14 mouse cellular contexts compared by ENCODE assay signal in genomic region chr6:134527596-134528128, GRCm38 (mm10). TPM values are rescaled to one million over a fixed set of nuclear protein-coding genes. Genes with fewer than 3 reads are reported as not detected.
DNase-seq lines count a peak whose midpoint lies in the region; ATAC-seq and TF ChIP-seq lines count a peak whose summit lies in the region.
"Had no signal": no experiment of that assay in that cellular context is flagged by ENCODE, and none has a peak within 500 bp of the region (broad histone marks: within the 10 kb centered on the region; RNA-seq: fewer than 3 reads in every experiment).

No protein-coding gene starts in this region.

- ATAC-seq in lung, embryonic 16.5 days (ENCODE audit: low read depth), result no peak
- no peak for ATAC-seq in lung, postnatal 0 days
- peak; percentile 81 for ATAC-seq in liver, postnatal 0 days
- no peak for ATAC-seq in activated CD4-positive, CD25-positive, alpha-beta regulatory T cell, adult 4 months

- no peak overlapping the region for H3K4me3 ChIP-seq in kidney, adult 2 months (ENCODE audit: insufficient read depth, low read depth, low read length)
- H3K4me3 ChIP-seq in lung, embryonic 16.5 days (ENCODE audit: low read length), result no peak overlapping the region
- H3K4me3 ChIP-seq in lung, postnatal 0 days (ENCODE audit: low read depth, low read length), result no peak overlapping the region
- H3K4me3 ChIP-seq in liver, postnatal 0 days (ENCODE audit: low read depth, low read length), result no peak overlapping the region
- H3K4me3 ChIP-seq: heart, embryonic 10.5 days; lung, embryonic 15.5 days had no signal

- no peaks in the 10 kb centered on the region for H3K27me3 ChIP-seq in kidney, adult 2 months (replicated peaks; ENCODE audit: control insufficient read depth, insufficient read depth, low read length)
- H3K27me3 ChIP-seq in lung, embryonic 16.5 days (ENCODE audit: control insufficient read depth, insufficient read depth, low read depth, low read length), result no peaks in the 10 kb centered on the region
- no peaks in the 10 kb centered on the region for H3K27me3 ChIP-seq in lung, postnatal 0 days (replicated peaks; ENCODE audit: insufficient read depth, low read length)
- H3K27me3 ChIP-seq in liver, postnatal 0 days (ENCODE audit: insufficient read depth, low read length), result no peaks in the 10 kb centered on the region
- H3K27me3 ChIP-seq: lung, embryonic 15.5 days had no signal

- no peak for TF ChIP-seq CTCF in kidney, adult 2 months (conservative IDR thresholded peaks at IDR 0.05; ENCODE audit: insufficient read depth, insufficient read length, low read depth, low read length)
- no peak for TF ChIP-seq CTCF in lung, postnatal 0 days (IDR thresholded peaks at IDR 0.05)
- no peak for TF ChIP-seq CTCF in liver, postnatal 0 days (IDR thresholded peaks at IDR 0.05; ENCODE audit: low read depth)

- no peaks in the 10 kb centered on the region for H3K9me3 ChIP-seq in lung, embryonic 16.5 days (ENCODE audit: control insufficient read depth, low read length)
- H3K9me3 ChIP-seq in lung, postnatal 0 days (ENCODE audit: low read length), result no peaks in the 10 kb centered on the region
- H3K9me3 ChIP-seq in liver, postnatal 0 days (ENCODE audit: low read length), result no peaks in the 10 kb centered on the region
- H3K9me3 ChIP-seq: heart, embryonic 10.5 days; lung, embryonic 15.5 days had no signal

- no peak overlapping the region for H3K27ac ChIP-seq in kidney, adult 2 months (ENCODE audit: insufficient read depth, low read depth, low read length)
- peak overlapping the region; percentile 36; the same call in 1 of the 2 replicates for H3K27ac ChIP-seq in lung, embryonic 16.5 days (ENCODE audit: low read length)
- H3K27ac ChIP-seq in lung, postnatal 0 days (ENCODE audit: low read length), result no peak overlapping the region
- H3K27ac ChIP-seq in liver, postnatal 0 days (ENCODE audit: low read depth), result peak overlapping the region; percentile 69; the same call in 1 of the 2 replicates
- H3K27ac ChIP-seq: heart, embryonic 10.5 days; lung, embryonic 15.5 days had no signal

- 24% methylated on average over 6 of the region's 6 CpGs for WGBS in kidney, adult 2 months
- 24% methylated on average over 6 of the region's 6 CpGs for WGBS in lung, embryonic 16.5 days
- WGBS in lung, postnatal 0 days, result 24% methylated on average over 6 of the region's 6 CpGs
- 38% methylated on average over 6 of the region's 6 CpGs for WGBS in liver, postnatal 0 days (ENCODE audit: insufficient replicate concordance)

- peak; percentile 37 for DNase-seq in adrenal gland, postnatal 10 days
- no peak for DNase-seq in adrenal gland, adult 8-10 months
- peak; percentile 50 for DNase-seq in kidney, adult 2 months
- DNase-seq in kidney, adult 11 months, result no peak
- no peak for DNase-seq in lung, postnatal 0 days (ENCODE audit: low spot score)
- DNase-seq in liver, postnatal 0 days, result peak; percentile 43
- DNase-seq: cerebellum, postnatal 14 days; gastrocnemius, postnatal 10 days; heart, postnatal 4 days had no signal

- H3K4me1 ChIP-seq in kidney, adult 2 months (ENCODE audit: control insufficient read depth, insufficient read depth, low read length), result peaks cover 29% of the 10 kb centered on the region
- H3K4me1 ChIP-seq in lung, embryonic 16.5 days (replicated peaks; ENCODE audit: control insufficient read depth, insufficient read depth, low read length), result peaks cover 17% of the 10 kb centered on the region
- peaks cover 4% of the 10 kb centered on the region; the same call in 1 of the 2 replicates for H3K4me1 ChIP-seq in lung, postnatal 0 days (ENCODE audit: insufficient read depth, low read depth, low read length)
- H3K4me1 ChIP-seq in liver, postnatal 0 days (ENCODE audit: insufficient read depth), result peaks cover 34% of the 10 kb centered on the region

- TF ChIP-seq EP300 in lung, postnatal 0 days (IDR thresholded peaks at IDR 0.05), result no peak
- peak; percentile 37; the same call in 1 of the 2 replicates for TF ChIP-seq EP300 in liver, postnatal 0 days (IDR thresholded peaks at IDR 0.05; ENCODE audit: low read depth)

- H3K36me3 ChIP-seq in kidney, adult 2 months (ENCODE audit: control insufficient read depth, insufficient read depth, low read length), result peaks cover 2% of the 10 kb centered on the region
- peaks cover 2% of the 10 kb centered on the region; the same call in 1 of the 2 replicates for H3K36me3 ChIP-seq in lung, embryonic 16.5 days (ENCODE audit: control insufficient read depth, insufficient read depth, low read length)
- no peaks in the 10 kb centered on the region for H3K36me3 ChIP-seq in lung, postnatal 0 days (ENCODE audit: insufficient read depth, low read length)
- no peaks in the 10 kb centered on the region for H3K36me3 ChIP-seq in liver, postnatal 0 days (replicated peaks; ENCODE audit: insufficient read depth, low read length)
- H3K36me3 ChIP-seq: lung, embryonic 15.5 days had no signal

- H3K4me2 ChIP-seq in lung, embryonic 16.5 days (ENCODE audit: low read depth, low read length), result no peak overlapping the region
- H3K4me2 ChIP-seq in lung, postnatal 0 days (replicated peaks; ENCODE audit: low read depth, low read length), result no peak overlapping the region
- H3K4me2 ChIP-seq in liver, postnatal 0 days (ENCODE audit: low read depth, low read length), result no peak overlapping the region
- H3K4me2 ChIP-seq: lung, embryonic 15.5 days; midbrain, embryonic 11.5 days had no signal

- H3K9ac ChIP-seq in lung, embryonic 16.5 days (ENCODE audit: low read length), result no peak overlapping the region
- no peak overlapping the region for H3K9ac ChIP-seq in lung, postnatal 0 days (replicated peaks; ENCODE audit: low read depth)
- no peak overlapping the region for H3K9ac ChIP-seq in liver, postnatal 0 days (replicated peaks)
- H3K9ac ChIP-seq: lung, embryonic 15.5 days had no signal

- no peak for TF ChIP-seq POLR2A in kidney, adult 2 months (IDR thresholded peaks at IDR 0.05; ENCODE audit: low read depth, low read length)

RNA-seq across cellular contexts. Expression of gene Lrp6, which starts 39.1 kb away (rescaled TPM):
- total RNA-seq in adrenal gland, postnatal 10 days (2021), result 10 to 100 TPM; 77.3 to 78.5 TPM
- total RNA-seq in adrenal gland, adult 8-10 months (2022), result 10 to 100 TPM; 74.7 to 92.6 (median 89.5) TPM
- polyA plus RNA-seq in kidney, adult 2 months (2012; rRNA removed), result 39.6 and 46.0 TPM in 2 replicates
- polyA plus RNA-seq in lung, embryonic 16.5 days (2015; fragmentation: Nextera tagmentation; extraction: Ambion mirVana), result 22.4 and 22.7 TPM in 2 replicates
- polyA plus RNA-seq in lung, postnatal 0 days (2015; fragmentation: Nextera tagmentation; extraction: Ambion mirVana), result 17.0 and 18.7 TPM in 2 replicates
- polyA plus RNA-seq in liver, postnatal 0 days (2015; fragmentation: Nextera tagmentation; extraction: Ambion mirVana), result 10.1 and 10.7 TPM in 2 replicates
- polyA plus RNA-seq in activated CD4-positive, CD25-positive, alpha-beta regulatory T cell, adult 4 months (2017; shearing (Covaris generic)), result 1 to 10 TPM; 6.8 to 8.7 TPM

Comparison
In these comparisons a context has a peak if more than half of its experiments do, and no peak if none do; other contexts are left out.
1. DNase-seq: peak in adrenal gland, postnatal 10 days (single experiment), kidney, adult 2 months (single experiment) and liver, postnatal 0 days (single experiment); none in adrenal gland, adult 8-10 months (single experiment), kidney, adult 11 months (single experiment) and lung, postnatal 0 days (single experiment).
2. H3K27ac ChIP-seq: peak in lung, embryonic 16.5 days (single experiment) and liver, postnatal 0 days (single experiment); none in kidney, adult 2 months (single experiment) and lung, postnatal 0 days (single experiment).